Mouse (Mus musculus) telencephalon, adult 2 months (tissue): Measurements from ENCODE around the gene Mapkapk3.
"Not testable (repeated sequence)": the region's sequence is repeated elsewhere in the genome, so short reads cannot be mapped to it uniquely, and the experiment has no call there.

Source experiments
- DNase-seq: peaks from one replicate; pipeline ENCODE4 v3.0.0-alpha.2; 2011; ENCODE audit warnings: low read depth, low spot score

The Mapkapk3 gene

GRCm38 (mm10) chr9:107307099-107307872 lies 17.6 kb upstream of the Mapkapk3 start:
- no peak for DNase-seq

GRCm38 (mm10) chr9:107306673-107307072 lies 17.0 kb upstream of the Mapkapk3 start:
- DNase-seq: not testable (repeated sequence)

GRCm38 (mm10) chr9:107305601-107306542 lies 16.2 kb upstream of the Mapkapk3 start:
- no peak for DNase-seq

GRCm38 (mm10) chr9:107305012-107305411 lies 15.3 kb upstream of the Mapkapk3 start:
- no peak for DNase-seq

GRCm38 (mm10) chr9:107304383-107304782 lies 14.7 kb upstream of the Mapkapk3 start:
- DNase-seq: no peak

- no peak for DNase-seq
Observed at GRCm38 (mm10) chr9:107303900-107304299, 14.2 kb upstream of the Mapkapk3 start.

GRCm38 (mm10) chr9:107303121-107303820 lies 13.6 kb upstream of the Mapkapk3 start:
- no peak for DNase-seq

- DNase-seq: no peak
Observed at GRCm38 (mm10) chr9:107302592-107302991, 12.9 kb upstream of the Mapkapk3 start.

- DNase-seq: no peak
Observed at GRCm38 (mm10) chr9:107301554-107302331, 12.1 kb upstream of the Mapkapk3 start.

- DNase-seq: no peak
Observed at GRCm38 (mm10) chr9:107300224-107300973, 10.7 kb upstream of the Mapkapk3 start.

- no peak for DNase-seq
Observed at GRCm38 (mm10) chr9:107299783-107300182, 10.1 kb upstream of the Mapkapk3 start.

- DNase-seq: no peak
Observed at GRCm38 (mm10) chr9:107298876-107299275, 9.2 kb upstream of the Mapkapk3 start.

- no peak for DNase-seq
Observed at GRCm38 (mm10) chr9:107298059-107298780, 8.5 kb upstream of the Mapkapk3 start.

- no peak for DNase-seq
Observed at GRCm38 (mm10) chr9:107297658-107298057, 8.0 kb upstream of the Mapkapk3 start.

GRCm38 (mm10) chr9:107297059-107297458 lies 7.4 kb upstream of the Mapkapk3 start:
- no peak for DNase-seq

- peak; percentile 89 for DNase-seq
Observed at GRCm38 (mm10) chr9:107296501-107296965, 6.9 kb upstream of the Mapkapk3 start.

- DNase-seq: no peak
Observed at GRCm38 (mm10) chr9:107296041-107296440, 6.4 kb upstream of the Mapkapk3 start.

GRCm38 (mm10) chr9:107296016-107296040 lies 6.2 kb upstream of the Mapkapk3 start, which contains the start of gene Cish:
Gene Cish, plus strand, starts transcription at chr9:107296026.
- DNase-seq: no peak

- DNase-seq: peak; percentile 27
Observed at GRCm38 (mm10) chr9:107295616-107296015, 5.9 kb upstream of the Mapkapk3 start.

- DNase-seq: no peak
Observed at GRCm38 (mm10) chr9:107294249-107294648, 4.6 kb upstream of the Mapkapk3 start.
